Mouse (Mus musculus) kidney, adult 2 months (tissue): ENCODE data around the gene Csad.

ENCODE experiments used
- CTCF ChIP-seq: fragments of 200-500 bp; conservative IDR thresholded peaks from 2 replicates; pipeline ENCODE4 v1.5.1; 2011; ENCODE audit warnings: low read depth, mild to moderate bottlenecking, control low read depth, low read length, moderate library complexity, mixed read lengths; ENCODE audit not compliant: insufficient read depth, insufficient read length
- POLR2A ChIP-seq: fragments of 200-500 bp; IDR thresholded peaks from one replicate; pipeline ENCODE4 v1.6.1; 2011; ENCODE audit warnings: low read depth, low read length, control low read depth

- TF ChIP-seq POLR2A (no peak), CTCF (no peak)
Observed at GRCm38 (mm10) chr15:102135522-102136128, 68.9 kb downstream of the Csad start.
